Mouse (Mus musculus): ENCODE results near the gene Chn1.
"Not testable (repeated sequence)": the region's sequence is repeated elsewhere in the genome, so short reads cannot be mapped to it uniquely, and the experiment has no call there.

Gene Chn1

DNA sequence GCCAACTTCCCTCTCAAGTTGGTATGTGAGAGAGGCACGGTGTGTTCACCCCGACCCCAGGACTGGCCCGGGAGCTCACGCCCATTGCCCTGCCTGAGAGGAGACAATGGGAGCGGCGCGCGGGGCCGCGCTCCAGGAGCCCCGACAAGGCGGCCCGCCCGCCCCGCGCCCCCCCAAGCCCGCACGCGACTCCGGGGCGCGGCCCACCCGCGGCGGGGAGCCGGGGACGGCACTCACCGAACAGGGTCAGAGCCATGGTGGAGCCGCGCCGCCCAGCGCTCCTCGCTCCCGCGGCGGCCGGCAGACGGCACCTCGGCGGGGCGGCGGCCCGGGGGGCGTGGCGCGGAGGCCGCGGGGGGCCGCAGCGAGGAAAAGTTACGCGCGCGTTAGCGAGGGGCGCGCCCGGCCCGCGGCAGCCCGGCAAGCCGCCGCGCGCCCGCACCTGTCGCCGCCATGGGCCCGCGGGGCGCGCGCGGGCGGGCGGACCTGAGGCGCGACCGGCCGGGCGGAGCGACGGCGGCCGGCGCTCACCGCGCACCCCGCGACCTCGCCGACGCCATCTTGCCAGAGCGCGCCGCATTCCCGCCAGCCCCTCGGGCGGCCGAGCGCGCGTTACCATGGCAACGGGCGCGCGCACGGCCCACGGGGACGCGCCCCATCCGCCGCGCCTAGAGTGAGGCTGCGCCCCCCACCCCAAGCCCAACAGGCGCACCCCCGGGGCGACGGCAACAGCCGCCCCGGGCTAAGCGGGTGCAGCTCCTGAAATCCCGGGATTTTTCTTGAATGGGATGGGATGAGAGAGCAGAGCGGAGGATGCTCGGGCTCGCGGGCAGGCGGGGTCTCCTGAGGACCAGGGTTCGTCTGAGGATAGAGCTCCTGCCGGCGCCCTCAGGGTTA is at the start of gene Chn1:
TSS of gene Chn1 (minus strand) at position 561 of the 897 bp plus-strand sequence.
- peak; percentile 84 for DNase-seq (ENCODE audit: low read depth, low spot score)

DNA sequence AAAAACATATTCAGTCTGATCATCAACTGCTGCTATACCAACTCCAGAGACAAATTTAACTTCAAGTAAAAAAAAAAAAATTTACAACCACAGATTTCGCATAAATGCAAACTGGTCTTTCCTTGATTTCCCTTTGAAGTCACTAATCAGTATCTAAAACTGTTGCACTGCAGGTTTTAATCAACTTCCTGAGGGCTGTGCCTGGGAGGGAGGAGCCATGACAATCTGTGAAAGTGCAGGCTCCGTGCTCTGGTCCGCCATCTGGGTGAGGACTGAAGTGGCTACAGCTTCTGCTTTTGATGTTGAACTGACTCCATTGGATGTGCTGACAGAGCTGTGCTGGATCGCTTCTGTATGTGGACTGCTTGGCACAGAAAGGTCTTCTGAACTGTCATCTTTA is 43.6 kb upstream of the Chn1 start:
- DNase-seq (ENCODE audit: low read depth, low spot score): no peak

DNA sequence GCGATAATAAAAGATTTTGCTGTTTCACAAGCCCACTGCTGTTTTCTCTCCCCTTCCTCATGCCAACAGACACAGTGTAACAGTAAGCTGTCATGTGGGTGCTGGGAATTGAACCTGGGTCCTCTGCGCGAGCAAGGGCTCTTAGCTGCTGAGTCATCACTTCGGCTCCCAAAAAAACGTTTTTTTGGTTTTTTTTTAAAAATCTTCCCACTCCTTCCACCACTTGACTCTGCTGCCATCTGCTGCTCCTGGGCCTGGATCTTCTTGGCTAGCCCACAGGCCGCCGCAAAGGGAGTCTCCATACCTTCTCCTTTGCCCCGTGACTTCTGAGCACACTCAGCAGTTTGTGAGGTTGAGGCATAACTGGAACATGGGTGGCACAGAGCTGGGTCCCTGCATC is 32.5 kb upstream of the Chn1 start:
- no peak for DNase-seq (ENCODE audit: low read depth, low spot score)

DNA sequence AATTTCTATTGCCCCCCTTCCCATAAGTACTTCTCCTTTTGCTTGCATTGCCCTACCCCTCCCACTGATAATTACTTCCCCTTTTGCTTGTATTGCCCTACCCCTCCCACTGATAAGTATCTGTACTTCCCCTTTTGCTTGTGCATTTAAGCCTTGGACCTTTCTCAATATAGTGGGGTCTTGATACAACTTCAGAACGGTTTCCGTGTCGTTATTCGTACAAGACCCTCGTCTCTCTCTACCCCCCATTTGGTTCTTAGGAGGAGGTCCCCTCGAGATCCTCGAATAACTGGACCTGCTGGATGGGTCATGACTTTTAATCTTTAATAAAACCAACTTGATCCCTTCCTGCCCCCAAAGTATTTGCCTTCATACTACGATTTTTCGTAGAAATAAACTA is 25.0 kb upstream of the Chn1 start:
- not testable (repeated sequence) for DNase-seq (ENCODE audit: low read depth, low spot score)

DNA sequence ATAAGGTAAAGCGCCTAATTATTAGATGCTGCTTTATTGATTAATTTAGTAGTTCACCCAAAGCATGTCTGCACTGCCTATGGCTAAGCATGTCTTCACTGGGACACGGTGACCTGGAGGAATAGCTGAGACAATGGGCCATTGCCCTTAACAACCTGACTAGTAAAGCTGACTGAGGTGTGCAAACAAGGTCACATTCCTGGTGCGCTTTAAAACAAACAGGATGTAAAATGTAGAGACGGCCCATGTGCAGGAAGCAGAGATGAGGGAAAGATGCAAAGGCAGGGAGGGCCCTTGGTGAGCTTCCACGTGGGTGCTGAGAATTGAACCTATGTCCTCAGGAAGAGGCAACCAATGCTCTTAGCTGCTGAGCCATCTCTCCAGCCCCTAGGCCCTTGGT is 23.6 kb upstream of the Chn1 start:
- no peak for DNase-seq (ENCODE audit: low read depth, low spot score)

DNA sequence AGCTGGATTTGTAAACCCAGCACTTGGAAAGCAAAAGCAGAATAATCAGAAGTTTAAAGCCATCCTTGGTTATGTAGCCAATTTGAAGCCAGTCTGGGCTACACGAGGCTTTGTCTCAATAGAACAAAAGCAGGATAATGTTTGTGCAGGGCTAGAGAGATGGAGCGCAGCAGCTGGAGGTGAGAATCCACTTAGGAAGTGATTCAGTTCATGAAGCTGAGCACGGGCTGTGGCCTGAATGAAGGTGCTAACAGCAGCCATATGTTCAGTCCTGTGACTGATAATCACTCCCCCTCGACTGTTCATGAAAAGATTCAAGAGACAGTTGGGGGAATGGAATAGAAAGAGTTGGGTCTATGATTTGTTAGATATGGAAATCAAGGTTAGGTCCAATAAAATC is 23.0 kb upstream of the Chn1 start:
- DNase-seq (ENCODE audit: low read depth, low spot score): no peak

DNA sequence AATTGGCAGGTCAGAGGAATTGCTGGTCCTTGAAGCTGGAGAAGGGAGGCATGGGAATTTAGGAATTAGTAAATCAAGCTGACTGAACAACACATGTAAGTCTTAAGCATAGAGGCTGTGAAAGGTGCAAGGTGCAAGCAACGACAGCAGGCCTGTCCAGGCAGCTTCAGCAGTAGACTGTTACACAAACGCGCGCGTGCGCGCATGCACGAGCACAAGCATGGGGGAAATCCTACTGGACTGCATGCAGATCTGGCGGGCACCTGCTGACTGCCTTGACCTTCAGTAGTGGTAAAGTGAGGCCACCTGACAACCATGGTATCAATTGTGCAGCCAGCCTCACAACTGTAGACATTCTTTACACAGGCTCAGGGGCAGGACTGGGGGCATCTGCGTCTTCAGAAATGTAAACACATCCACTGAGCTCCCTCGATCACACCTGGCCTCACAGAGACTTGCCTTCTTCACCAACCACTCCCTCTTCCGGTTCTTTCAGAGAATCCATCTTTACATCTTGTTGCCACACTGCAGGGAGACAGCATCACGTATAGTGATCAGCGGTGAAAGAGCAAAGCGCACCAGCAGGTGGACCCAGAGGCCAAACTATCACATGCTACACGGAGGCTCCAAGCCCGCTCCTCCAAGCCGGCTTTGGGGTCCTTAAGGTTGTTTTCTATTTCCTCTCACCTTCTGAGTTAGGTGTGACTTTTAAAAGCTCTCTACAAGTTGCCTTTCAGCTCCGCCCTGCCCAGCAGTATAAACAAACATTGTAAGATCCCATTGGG is 16.9 kb upstream of the Chn1 start:
- no peak for DNase-seq (ENCODE audit: low read depth, low spot score)

DNA sequence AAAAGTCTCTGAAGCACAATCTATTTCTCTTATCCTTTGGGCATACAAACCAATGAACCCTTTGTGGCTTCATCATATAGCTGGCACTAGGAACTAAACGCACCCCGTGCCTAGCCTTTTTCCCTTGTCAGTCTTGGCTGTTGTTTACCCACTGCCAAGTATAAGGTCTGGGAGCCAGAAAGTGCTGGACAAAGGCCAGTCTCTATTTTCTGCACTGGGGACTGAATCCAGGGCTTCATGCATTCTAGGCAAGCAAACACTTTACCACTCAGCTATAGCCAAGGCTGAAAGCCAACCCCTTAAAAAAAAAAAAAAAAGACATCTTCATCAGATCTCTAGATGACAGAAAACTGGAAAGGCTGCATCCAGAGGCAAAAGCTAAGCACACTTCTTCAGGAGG is 15.2 kb upstream of the Chn1 start:
- DNase-seq (ENCODE audit: low read depth, low spot score): no peak

DNA sequence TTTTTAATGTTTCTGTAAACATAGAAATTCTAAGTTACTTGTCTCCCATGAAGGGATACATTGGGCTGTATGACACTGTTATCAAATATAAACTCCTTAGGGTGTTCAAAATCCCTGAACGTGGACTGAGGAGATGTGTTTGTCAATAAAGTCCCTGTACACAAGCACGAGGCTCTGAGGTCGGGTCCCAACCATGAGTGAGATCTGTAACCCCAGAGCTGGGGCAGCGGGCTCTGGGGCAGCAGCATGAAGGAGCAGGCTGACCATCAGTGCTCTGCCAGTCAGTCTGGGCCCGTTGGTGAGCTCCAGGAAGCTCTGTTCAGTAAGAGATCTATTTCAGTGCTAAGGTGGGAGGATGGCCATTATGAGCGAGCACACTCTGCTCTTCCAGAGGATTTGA is 13.2 kb upstream of the Chn1 start:
- no peak for DNase-seq (ENCODE audit: low read depth, low spot score)

DNA sequence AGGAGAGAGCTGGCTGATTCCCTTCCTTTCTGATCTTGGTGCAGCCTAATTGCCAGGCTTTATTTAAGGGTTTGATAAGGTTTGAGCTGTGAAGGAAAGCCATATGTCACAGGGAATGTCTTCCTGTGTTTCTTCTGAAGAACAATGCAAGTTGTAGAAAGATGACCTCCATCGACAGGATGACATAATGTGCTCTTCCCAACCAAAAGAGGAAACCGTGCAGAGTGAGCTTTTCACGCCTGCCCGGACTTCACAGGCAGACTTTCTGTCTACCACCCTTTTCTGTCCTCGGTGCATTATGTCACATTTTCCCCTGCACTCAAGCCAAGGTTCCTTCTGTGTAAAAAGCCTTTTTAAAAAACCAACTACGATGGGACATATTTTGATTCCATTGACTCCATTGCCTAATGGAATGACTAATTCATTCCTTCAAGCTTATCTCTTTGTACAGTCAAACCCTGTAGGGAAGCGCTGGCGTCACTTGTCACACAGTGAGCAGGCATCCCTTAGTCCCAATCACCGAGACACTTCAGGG is 7.3 kb upstream of the Chn1 start:
- DNase-seq (ENCODE audit: low read depth, low spot score): no peak

DNA sequence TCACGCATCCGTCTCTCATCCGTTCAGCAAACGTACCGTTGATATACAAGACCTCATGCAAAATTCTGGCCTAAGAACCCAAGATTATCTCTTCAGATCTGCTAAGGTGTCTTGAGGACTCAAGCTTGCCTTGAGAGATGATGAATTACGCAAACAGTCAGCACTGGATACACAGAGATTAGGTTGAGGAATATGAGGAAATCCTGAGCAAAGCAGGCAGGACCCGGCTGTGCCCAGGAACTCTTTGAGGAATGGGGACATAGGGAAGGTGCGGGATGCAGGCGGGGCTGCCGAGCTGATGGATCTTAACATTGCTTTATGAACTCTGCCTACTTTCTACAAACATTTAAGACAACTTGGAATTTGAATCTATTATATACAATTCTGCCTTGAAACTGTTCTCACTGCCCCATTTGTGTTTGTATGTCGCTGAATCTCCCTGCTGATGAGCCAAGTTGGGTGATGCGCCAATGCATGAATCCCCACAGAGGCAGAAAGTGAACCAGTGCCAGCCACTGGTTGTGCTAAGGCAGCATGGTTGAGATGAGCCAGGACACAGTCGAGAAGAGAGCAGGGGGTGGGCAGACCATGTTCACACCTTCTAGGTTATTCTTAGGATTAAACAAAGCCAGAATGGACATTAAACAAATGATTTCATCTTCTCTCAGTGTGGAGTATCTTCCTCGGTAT is 5.3 kb upstream of the Chn1 start:
- no peak for DNase-seq (ENCODE audit: low read depth, low spot score)

DNA sequence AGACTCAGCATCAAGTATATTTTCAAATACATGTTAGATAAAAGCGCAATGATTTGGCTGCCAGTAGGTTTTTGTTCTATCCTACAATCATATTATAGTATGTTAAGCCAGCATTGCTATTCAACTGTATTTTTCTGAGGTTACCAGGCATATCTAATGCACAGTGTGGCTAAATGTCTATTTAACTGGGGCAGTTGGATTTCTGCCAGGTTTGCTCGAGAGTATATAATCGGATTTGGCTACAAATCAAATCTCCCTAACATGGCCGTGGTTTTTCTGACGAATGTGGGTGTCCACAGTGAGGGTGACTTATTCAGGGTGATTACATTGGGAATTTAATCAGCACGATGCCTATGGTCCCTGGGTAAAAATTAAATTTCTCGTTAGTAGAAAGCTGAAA is 4.7 kb upstream of the Chn1 start:
- peak; percentile 88 for DNase-seq (ENCODE audit: low read depth, low spot score)

DNA sequence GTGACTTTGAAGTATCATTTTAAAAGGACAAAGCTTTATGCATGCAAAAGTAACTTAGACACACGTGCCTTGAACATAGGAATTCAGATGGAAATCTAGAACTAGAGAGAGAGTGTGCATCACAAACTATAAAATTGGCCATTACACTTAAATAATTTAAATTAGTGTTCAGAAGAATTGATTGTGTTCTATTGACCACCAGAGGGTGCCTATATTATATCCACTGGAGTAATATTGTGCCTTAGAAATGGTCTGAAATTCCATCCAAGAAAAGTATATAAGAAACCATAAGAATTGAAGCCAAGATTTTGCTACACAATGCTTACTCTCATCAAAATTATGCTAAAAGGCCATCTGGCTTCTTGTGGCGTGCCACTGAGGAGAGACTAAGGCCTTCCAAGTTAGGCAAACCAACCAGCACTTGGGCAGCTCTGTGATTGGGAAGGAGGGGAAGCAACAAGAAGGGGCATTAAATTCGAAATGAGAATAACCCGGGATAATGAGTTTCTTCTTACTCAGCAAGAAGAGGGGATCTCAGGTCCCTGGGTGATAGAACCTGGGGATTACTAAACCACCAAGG is 4.0 kb upstream of the Chn1 start:
- DNase-seq (ENCODE audit: low read depth, low spot score): no peak

DNA sequence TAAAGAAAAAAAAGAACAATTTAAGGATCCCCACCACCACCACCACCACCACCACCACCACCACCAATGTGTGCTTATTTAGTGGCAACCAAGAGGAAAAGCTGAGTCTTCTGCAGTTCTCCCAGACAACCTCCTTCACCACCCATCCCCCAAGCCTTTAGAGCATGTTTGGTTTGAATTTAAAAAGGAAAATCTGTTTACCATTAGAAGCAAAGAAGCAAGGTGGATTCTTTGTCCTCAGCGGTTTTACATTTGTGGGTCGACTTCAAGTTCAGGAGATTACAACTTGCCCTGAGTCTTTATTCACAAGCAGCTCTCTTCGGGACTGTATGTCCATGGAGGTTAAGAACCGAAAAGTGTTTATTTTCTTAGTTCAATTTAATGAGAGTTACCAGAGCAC is 1.8 kb upstream of the Chn1 start:
- DNase-seq (ENCODE audit: low read depth, low spot score): no peak

DNA sequence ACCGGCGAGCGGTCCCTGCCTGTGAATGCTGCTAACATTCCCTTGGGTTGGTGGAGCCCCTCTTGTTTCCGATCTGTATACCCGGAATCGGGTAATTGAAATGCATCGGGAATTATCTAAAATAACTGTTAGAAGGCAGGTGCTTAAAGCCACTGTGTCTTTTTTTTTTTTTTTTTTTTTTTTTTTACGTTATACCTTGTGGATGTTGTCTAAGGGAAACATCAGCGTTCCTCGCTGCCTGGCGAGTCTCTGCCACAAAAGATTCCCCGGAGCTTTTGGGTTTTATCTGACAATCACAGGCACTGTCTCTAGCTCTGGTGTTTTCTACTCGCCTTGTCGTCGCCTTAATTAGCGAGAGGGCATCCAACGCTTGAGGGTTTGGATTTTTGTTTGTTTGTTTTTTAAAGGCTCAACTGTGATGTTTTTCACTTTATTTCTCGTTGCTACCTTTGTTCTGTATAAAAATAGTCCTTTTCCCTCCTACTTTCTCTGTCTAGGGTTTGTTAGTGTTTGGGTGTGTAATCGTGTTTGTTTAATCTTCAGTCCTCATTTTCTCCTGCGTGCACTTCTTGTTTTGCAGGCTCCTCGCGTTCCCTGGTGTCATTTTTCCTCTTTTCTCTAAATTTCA is 651 bp upstream of the Chn1 start:
- no peak for DNase-seq (ENCODE audit: low read depth, low spot score)

DNA sequence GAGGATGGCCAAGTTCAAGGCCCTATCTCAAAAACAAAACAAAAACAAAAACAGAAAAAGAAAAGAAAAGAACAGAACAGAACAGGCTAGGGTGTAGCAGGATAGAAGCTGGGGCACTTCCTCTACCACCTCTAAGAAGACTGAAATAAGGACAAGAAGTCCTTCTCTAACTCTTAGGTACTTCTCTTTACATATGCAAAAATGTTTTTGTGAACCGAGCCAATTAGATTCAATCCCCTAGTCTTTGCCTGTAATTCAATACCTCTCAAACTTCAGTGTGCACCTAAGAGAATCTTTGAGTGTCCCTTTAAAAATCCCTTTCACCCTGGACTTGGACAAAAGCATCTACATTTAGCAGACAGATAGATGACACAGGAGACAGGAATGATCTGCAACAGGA is 2.2 kb downstream of the Chn1 start:
- DNase-seq (ENCODE audit: low read depth, low spot score): no peak

DNA sequence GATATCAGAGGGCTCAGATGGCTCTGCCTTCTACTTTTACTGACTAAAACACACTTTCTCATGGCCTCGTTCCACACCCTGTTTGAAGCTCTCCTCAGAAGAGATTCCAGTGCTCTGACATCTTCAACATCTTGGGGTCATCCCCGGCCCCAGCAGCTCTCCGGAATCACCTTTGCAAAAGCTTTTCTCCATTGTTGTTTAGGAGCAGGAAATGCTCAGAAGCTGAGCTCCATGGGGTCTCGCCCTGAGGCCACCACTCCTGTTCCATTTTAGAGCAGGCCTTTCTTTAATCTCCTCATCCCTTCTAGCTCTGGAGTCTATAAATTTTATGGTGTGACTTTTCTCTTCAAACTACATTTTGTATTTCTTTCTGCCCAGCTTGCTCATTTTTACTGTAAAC is 6.5 kb downstream of the Chn1 start:
- no peak for DNase-seq (ENCODE audit: low read depth, low spot score)

DNA sequence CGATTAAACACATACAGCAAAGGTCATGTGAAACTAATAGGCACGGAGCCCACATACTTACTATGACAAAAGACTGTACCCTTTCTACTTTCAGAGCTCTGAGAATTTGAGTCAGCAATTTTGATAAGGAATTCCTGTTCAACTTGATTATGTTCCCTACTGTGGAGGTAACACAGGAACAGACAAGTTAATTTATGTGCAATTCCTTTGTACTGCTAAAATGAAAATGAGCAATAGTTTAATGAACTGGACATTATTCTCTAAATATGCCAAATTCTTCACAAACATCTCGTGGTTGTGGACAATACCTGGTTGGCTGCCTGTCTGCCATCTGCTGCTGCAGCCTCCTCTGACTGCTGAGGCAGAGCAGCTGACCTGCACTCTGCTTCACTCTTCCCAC is 11.6 kb downstream of the Chn1 start:
- no peak for DNase-seq (ENCODE audit: low read depth, low spot score)

DNA sequence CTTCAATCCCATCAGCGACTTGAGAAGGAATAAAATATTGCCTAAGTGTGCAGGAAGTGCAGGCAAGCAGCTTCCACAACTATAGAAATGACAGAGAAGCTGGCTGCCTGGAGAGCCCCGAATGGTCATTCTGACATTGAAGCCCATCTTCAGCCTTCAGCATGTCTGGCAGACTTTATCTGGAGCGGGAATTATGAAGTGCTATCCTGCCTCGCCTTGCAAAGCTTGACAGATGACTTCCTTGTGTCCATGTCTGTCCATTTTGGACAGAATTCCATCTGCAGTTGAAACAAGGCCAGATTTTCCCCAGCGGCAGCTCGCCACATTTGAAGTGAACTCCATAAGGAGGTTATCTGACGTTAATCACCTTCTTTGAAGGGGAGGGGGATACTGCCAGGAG is 15.2 kb downstream of the Chn1 start:
- no peak for DNase-seq (ENCODE audit: low read depth, low spot score)

DNA sequence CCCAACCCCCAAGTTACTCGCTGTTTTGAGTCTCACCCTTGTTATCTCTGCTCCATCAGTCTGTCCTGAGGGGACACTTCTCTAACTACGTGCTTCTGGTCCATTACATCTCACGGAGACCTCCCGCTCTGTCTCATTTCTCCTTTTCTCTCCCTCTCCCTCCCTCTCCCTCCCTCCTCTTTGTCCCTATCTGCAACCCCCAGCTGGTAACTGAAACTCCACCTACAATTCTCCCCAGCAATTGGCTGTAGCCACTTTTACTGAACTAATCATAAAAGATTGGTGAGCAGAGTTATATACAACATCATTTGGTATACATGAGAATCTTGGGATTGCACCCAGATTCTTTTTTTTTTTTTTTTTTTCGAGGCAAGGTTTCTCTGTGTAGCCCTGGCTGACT is 16.1 kb downstream of the Chn1 start:
- no peak for DNase-seq (ENCODE audit: low read depth, low spot score)

DNA sequence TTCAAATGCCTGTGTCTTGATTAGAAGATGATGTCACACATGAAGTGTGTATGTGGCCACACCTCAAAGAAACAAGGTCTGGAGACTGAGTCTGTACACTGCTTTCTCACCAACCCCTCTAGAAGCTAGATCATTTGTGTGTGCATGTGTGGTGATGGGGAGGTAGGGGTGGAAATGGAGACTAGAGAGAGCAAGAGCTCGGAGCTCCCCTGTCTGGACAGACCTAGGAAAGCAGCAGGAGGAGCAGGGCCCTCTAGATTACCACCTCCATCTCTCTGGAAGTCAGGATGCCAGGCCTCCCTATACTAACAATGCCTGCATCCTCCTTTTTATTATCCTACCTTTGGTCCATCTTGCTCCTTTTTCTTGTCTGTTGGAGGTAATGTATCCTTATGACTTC is 27.8 kb downstream of the Chn1 start:
- no peak for DNase-seq (ENCODE audit: low read depth, low spot score)

Data from retina, postnatal 7 days (tissue).